Mouse (Mus musculus) neural tube, embryonic 11.5 days (tissue): ENCODE measurements around the gene Sidt1. TPM values are rescaled to one million over a fixed set of nuclear protein-coding genes. Genes with fewer than 3 reads are reported as not detected.

ENCODE experiments used
- ATAC-seq: fragments of 200-750 bp; cut with Nextera tagmentation; 2 replicates; pipeline ENCODE4 v1.8.0; 2017; ENCODE audit warnings: moderate number of reproducible peaks, mild to moderate bottlenecking, moderate TSS enrichment, moderate library complexity; ENCODE audit not compliant: insufficient read depth, low FRiP score, low TSS enrichment
- DNase-seq: peaks from one replicate; pipeline ENCODE4 v3.0.0-alpha.2; 2015; ENCODE audit warnings: low spot score
- H3K27ac ChIP-seq: fragments of 300-500 bp; sonication (generic); 2 replicates; pipeline ENCODE4 v1.5.1; 2014; ENCODE audit warnings: low read depth, mild to moderate bottlenecking, low read length
- H3K27me3 ChIP-seq: fragments of 300-500 bp; sonication (generic); 2 replicates; pipeline ENCODE4 v1.6.1; 2014; ENCODE audit warnings: mild to moderate bottlenecking, low read length, mixed read lengths; ENCODE audit not compliant: control insufficient read depth, insufficient read depth
- H3K36me3 ChIP-seq: fragments of 300-500 bp; sonication (generic); 2 replicates; pipeline ENCODE4 v1.6.1; 2014; ENCODE audit warnings: mild to moderate bottlenecking, low read length, moderate library complexity, mixed read lengths; ENCODE audit not compliant: control insufficient read depth, insufficient read depth
- H3K4me1 ChIP-seq: fragments of 300-500 bp; sonication (generic); 2 replicates; pipeline ENCODE4 v1.6.1; 2014; ENCODE audit warnings: low read length, mixed read lengths; ENCODE audit not compliant: control insufficient read depth, insufficient read depth
- H3K4me2 ChIP-seq: fragments of 300-500 bp; sonication (generic); 2 replicates; pipeline ENCODE4 v1.6.1; 2014; ENCODE audit warnings: low read depth, mild to moderate bottlenecking, moderate library complexity
- H3K4me3 ChIP-seq: fragments of 300-500 bp; sonication (generic); 2 replicates; pipeline ENCODE4 v1.5.1; 2014; ENCODE audit warnings: low read depth, low read length
- H3K9ac ChIP-seq: fragments of 300-500 bp; sonication (generic); 2 replicates; pipeline ENCODE4 v1.6.1; 2014; ENCODE audit warnings: mild to moderate bottlenecking, low read length
- H3K9me3 ChIP-seq: fragments of 300-500 bp; sonication (generic); 2 replicates; pipeline ENCODE4 v1.6.1; 2016; ENCODE audit warnings: low read length; ENCODE audit not compliant: control insufficient read depth
- WGBS: fragments of 180-500 bp; shearing (Covaris S2); extraction: QIAGEN DNeasy Blood & Tissue Kit; methylation state at CpG from one replicate; pipeline ENCODE4 v1.1.7; 2014; 5-methylcytosine and 5-hydroxymethylcytosine counted together
- polyA plus RNA-seq: library from polyadenylated mRNA; unstranded; fragments of >200 nt; fragmentation: Nextera tagmentation; extraction: Ambion mirVana; gene quantifications from 2 replicates; pipeline ENCODE4 v1.2.1, GENCODE M21; 2014

Gene Sidt1
- polyA plus RNA-seq, 1 experiment from 2014 or later: 0.32 TPM

DNA sequence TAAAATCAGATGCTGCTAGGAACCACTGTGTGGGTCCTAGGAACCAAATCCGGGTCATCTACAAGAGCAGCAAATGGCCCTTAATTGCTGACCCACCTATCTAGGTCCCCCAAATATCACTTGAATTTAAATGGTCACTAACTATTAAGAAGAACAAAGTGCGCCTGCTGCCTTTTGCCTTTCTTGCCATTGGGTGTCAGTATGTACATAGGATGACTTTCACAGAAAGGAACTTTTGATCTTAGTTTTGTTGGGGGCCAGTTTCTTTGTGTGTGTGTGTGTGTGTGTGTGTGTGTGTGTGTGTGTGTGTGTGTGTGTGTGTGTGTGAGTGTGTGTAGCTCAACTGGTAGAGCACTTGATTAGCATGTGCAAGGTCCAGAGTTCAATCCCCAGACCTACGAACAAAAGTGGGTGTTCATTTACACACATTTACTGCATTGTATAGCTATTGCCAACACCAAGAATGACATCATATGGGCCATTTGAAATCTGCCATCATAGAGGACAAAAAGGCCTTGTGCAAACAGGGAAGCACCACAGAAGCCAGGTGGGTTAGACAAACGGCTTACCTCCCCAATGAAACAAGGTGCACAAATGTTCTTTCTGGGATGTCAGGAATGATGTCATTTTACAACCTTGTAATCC is 43.9 kb downstream of the Sidt1 start:
- no peaks in the 10 kb centered on the region for H3K4me1 ChIP-seq
- H3K27me3 ChIP-seq: no peaks in the 10 kb centered on the region
- H3K4me3 ChIP-seq: no peak overlapping the region
- no peaks in the 10 kb centered on the region for H3K9me3 ChIP-seq
- H3K27ac ChIP-seq: no peak overlapping the region
- H3K9ac ChIP-seq: no peak overlapping the region
- no peaks in the 10 kb centered on the region for H3K36me3 ChIP-seq
- no peak overlapping the region for H3K4me2 ChIP-seq
- ATAC-seq: no peak
- 83% methylated on average over 4 of the region's 4 CpGs for WGBS
- no peak for DNase-seq

DNA sequence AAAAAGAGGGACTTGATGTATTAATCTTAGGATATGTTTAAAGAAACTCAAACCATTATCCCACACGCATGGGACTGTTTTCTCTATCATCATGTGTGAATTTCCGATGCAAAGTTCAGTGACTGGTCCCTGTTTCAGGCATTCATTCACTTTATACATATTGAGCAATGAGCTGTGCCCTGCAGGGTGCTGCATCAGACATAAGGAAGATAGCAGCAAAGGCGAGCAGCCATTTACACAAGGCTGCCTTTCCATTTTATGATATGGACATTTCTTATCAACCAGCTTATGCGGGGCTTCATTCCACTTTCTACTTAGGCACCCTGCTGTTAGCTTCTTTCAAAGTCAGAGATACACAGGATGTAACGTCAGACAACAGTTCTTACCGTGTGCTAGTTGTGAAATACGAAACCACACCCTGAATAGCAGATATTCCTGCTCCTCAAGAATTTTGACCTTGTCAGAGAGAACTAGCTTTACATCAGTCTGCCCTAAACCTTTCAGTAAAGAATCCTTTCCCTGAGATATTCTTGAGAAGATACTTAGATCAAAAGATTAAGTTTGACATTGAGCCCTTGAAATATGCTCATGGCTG is 45.5 kb downstream of the Sidt1 start:
- Histone ChIP-seq H3K9ac (no peak overlapping the region), H3K4me1 (no peaks in the 10 kb centered on the region), H3K9me3 (no peaks in the 10 kb centered on the region), H3K4me2 (no peak overlapping the region), H3K27ac (no peak overlapping the region), H3K27me3 (no peaks in the 10 kb centered on the region), H3K36me3 (no peaks in the 10 kb centered on the region), H3K4me3 (no peak overlapping the region)
- ATAC-seq: no peak
- 70% methylated on average over 7 of the region's 7 CpGs for WGBS
- no peak for DNase-seq

DNA sequence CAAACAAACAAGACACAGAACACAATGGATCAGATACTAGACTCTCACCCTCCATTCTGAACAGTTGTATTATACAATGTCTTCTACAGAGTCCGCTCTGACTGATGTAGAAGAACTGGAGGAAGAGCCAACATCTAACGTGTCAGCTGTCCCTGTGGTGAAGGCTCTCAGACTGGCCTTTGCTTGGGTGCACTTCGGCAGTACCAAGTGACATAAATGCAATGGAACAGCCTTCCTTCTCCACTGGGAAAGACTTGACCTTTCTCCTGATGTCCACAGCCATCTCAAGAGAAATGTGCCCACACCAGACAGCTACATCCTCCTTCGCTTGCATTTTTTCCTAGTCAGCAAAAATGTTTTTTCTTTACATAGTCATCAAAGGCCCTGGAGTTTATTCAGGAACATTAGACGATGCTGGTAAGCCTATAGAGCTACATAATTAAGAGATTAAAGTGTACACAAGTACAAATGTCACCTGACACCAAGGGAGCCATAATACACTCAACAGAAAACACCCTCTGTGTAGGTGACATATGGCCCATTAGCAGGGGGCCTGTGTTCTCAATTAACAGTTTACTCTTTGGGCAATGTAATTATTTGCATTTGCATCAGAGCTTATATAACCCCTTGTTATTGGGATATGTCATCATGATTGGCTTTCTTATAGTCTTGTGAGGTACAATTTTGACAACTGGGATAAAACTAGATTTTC is 50.2 kb downstream of the Sidt1 start:
- Histone ChIP-seq H3K4me2 (no peak overlapping the region), H3K4me1 (no peaks in the 10 kb centered on the region), H3K9ac (no peak overlapping the region), H3K9me3 (no peaks in the 10 kb centered on the region), H3K27me3 (no peaks in the 10 kb centered on the region), H3K4me3 (no peak overlapping the region), H3K36me3 (no peaks in the 10 kb centered on the region), H3K27ac (no peak overlapping the region)
- DNase-seq (no peak), ATAC-seq (no peak)
- 80% methylated on average over 5 of the region's 5 CpGs for WGBS

DNA sequence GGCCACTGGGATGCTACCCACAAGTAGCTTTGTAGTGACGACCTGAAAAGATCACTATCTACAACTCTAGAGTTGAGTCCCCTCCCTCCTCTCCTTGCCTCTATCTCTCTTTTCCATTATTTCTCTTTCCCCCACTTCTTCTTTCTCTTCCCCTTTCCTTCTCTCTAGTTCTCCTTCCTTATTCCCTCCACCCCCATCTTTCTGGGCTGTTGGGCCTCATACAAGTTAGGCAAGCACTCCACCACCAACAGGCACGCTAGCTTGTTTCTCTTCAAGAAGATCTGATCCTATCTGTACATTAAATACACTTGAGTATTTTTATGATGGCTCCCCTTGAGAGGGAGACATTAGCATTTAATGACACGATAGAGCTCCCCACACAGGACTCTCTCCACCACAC is 51.0 kb downstream of the Sidt1 start:
- Histone ChIP-seq H3K4me1 (no peaks in the 10 kb centered on the region), H3K4me3 (no peak overlapping the region), H3K9me3 (no peaks in the 10 kb centered on the region), H3K27me3 (no peaks in the 10 kb centered on the region), H3K27ac (no peak overlapping the region), H3K9ac (no peak overlapping the region), H3K36me3 (no peaks in the 10 kb centered on the region), H3K4me2 (no peak overlapping the region)
- ATAC-seq (no peak), DNase-seq (no peak)
- 74% methylated on average over 3 of the region's 3 CpGs for WGBS

DNA sequence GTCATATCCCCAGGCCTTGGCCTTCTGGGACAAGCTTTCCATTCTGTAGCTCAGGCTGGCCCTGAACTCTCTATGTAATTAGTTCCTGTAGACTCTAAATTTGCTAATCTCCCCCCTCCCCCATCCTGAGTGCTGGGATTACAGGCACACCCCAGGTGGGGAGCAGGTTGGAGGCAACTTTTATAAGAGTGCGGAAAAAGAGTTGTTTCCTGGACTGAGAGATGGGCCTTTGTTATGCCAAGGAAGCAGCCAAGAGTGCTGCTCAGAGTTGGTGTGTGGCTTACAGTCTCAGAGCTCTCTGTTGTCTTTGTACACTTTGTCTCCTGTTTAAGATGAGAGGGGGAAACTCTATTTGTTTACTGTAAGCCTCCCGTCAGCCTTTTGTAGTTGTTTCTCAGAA is 52.2 kb downstream of the Sidt1 start:
- no peaks in the 10 kb centered on the region for H3K4me1 ChIP-seq
- no peak overlapping the region for H3K4me2 ChIP-seq
- no peak overlapping the region for H3K9ac ChIP-seq
- no peak for DNase-seq
- H3K27ac ChIP-seq: no peak overlapping the region
- no peak overlapping the region for H3K4me3 ChIP-seq
- no peaks in the 10 kb centered on the region for H3K36me3 ChIP-seq
- ATAC-seq: no peak
- WGBS: 55% methylated on average over 2 of the region's 2 CpGs
- no peaks in the 10 kb centered on the region for H3K9me3 ChIP-seq
- no peaks in the 10 kb centered on the region for H3K27me3 ChIP-seq

DNA sequence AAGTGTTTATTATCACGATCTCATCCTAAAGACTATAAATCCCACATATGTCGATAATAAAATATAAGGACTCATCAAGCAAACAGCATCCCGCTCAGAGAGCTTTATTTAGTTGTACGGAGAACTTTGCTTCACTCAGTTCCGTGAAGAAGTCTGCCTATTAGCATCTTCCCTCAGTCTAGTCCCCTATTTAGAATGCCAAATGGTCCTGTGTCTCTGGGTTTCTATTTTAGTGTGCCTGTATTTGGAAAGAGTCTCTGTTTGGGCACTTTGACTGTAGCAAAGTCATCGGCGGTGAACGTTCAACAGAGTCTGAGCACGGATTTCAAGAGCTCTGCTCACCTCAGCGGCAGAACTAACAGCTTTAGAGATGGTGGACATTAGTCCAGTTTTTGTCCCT is 55.8 kb downstream of the Sidt1 start:
- H3K27me3 ChIP-seq: no peaks in the 10 kb centered on the region
- no peak overlapping the region for H3K27ac ChIP-seq
- DNase-seq: no peak
- H3K4me3 ChIP-seq: no peak overlapping the region
- WGBS: 94% methylated on average over 10 of the region's 10 CpGs
- H3K9me3 ChIP-seq: no peaks in the 10 kb centered on the region
- no peak overlapping the region for H3K9ac ChIP-seq
- no peaks in the 10 kb centered on the region for H3K4me1 ChIP-seq
- no peak for ATAC-seq
- no peaks in the 10 kb centered on the region for H3K36me3 ChIP-seq
- no peak overlapping the region for H3K4me2 ChIP-seq

DNA sequence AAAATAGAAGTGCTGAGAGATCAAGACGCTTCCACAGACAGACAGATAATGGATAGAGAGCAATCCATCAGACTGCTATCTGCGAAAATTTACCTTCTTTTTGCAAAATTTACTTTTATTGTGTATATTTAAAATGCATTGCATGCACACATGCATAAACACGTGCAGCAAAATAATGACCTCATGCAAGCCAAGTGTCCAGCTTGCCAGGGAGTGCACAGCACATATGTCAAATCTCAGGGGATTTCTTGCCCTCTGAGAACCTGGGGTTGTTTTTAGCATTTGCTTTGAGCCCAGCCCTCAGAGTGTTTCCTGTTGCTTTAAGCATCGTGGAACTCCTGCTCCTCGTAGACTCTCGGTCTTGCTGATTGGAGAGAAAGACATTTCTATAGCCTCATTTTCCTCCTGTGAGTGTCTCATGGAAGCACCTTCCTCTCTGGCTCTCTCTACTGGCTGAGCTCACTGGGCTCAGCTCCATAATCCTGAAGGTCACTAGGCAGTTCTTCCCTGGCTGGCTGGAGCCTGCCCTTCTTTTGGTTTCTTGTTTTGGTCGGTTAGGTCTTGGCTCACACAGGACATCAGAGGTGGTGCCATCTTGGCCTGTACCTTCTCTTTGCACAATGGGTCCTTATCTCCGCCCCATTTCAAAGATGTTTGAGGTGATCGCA is 61.5 kb downstream of the Sidt1 start:
- H3K4me2 ChIP-seq: no peak overlapping the region
- H3K27ac ChIP-seq: no peak overlapping the region
- no peak overlapping the region for H3K4me3 ChIP-seq
- no peaks in the 10 kb centered on the region for H3K4me1 ChIP-seq
- no peaks in the 10 kb centered on the region for H3K36me3 ChIP-seq
- H3K9me3 ChIP-seq: no peaks in the 10 kb centered on the region
- DNase-seq (no peak), ATAC-seq (no peak)
- H3K9ac ChIP-seq: no peak overlapping the region
- WGBS: 75% methylated on average over 9 of the region's 9 CpGs
- H3K27me3 ChIP-seq: no peaks in the 10 kb centered on the region

DNA sequence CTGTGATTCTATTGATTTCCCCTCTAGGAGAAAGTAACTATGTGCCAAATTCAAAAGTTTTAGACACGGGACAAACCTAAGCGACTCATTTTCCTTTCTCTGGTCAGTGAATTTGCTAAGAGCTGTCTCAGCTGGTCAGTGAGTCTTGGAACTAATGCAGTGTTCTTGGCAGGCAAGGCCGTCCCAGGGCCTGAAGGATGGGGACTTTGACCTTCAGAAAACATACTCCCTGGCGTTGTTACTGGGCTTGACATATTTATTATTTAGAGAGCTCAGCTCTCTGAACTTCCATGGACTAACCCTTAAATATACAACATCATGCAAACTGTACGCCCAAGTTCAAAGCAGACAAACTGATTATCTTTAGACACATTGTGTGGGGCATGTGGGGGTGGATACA is 62.4 kb downstream of the Sidt1 start:
- H3K9ac ChIP-seq: no peak overlapping the region
- no peaks in the 10 kb centered on the region for H3K9me3 ChIP-seq
- H3K27ac ChIP-seq: no peak overlapping the region
- H3K4me3 ChIP-seq: no peak overlapping the region
- no peaks in the 10 kb centered on the region for H3K4me1 ChIP-seq
- H3K4me2 ChIP-seq: no peak overlapping the region
- WGBS: 84% methylated on average over 5 of the region's 5 CpGs
- ATAC-seq: no peak
- H3K36me3 ChIP-seq: no peaks in the 10 kb centered on the region
- DNase-seq: no peak
- no peaks in the 10 kb centered on the region for H3K27me3 ChIP-seq
